Mouse (Mus musculus) ES-Bruce4 (cell line): ENCODE data around the gene Abca4.

Source experiments
- CTCF ChIP-seq: IDR thresholded peaks from one replicate; pipeline ENCODE4 v1.8.1; 2011; ENCODE audit warnings: low read depth, low read length
- EP300 ChIP-seq: IDR thresholded peaks from 2 replicates; pipeline ENCODE4 v1.6.1; 2011; ENCODE audit warnings: low read depth, low read length; ENCODE audit not compliant: insufficient read depth
- POLR2A ChIP-seq: IDR thresholded peaks from one replicate; pipeline ENCODE4 v1.8.1; 2011; ENCODE audit warnings: low read length; ENCODE audit not compliant: insufficient read depth

DNA sequence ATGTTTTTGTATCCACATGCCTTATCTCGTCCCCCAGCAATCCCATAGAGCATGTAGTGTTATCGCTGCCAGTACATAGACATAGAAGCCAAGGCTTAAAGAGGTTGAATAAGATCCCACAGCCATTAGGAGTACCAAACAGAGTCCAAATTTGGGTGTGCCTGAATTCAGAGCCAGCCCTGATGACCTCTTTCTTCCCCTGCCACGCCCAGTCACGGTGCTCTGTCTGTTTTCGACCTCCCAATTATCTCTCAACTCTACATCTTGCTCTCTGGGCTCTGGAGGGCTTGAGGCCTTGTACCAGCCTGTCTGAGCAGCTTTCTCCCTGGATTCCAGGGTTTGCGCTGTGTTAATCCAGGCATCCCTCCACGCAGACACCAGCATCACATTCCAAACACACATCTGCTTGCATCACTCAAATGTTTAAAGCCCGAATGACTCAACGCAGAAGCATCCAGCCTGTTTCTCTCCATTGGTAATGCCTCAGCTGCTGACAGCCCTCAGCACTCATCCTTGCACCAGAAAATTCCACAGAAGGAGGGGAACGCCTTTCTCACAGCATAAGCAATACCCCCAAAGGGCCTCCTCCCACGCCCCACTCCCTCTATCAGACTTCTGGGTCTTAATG lies 43.9 kb downstream of the Abca4 start:
- TF ChIP-seq CTCF (no peak), EP300 (0 out of 2 replicates have a peak, but pooled peaks have one; percentile 7), POLR2A (no peak)
